Mouse (Mus musculus) liver, embryonic 14.5 days (tissue): Measurements from ENCODE around the gene Oxct1. TPM values are rescaled to one million over a fixed set of nuclear protein-coding genes. Genes with fewer than 3 reads are reported as not detected.

Experiments used
- ATAC-seq: fragments of 200-750 bp; cut with Nextera tagmentation; 2 replicates; pipeline ENCODE4 v1.8.0; 2017; ENCODE audit warnings: moderate number of reproducible peaks, mild to moderate bottlenecking, moderate library complexity; ENCODE audit not compliant: insufficient read depth
- DNase-seq, 3 experiments: peaks; one replicate each; pipeline ENCODE4 v3.0.0-alpha.2; 2012 to 2013; ENCODE audit warnings: low read depth in 3 of 3, low spot score in 3 of 3
- H3K27ac ChIP-seq: fragments of 300-500 bp; sonication (generic); 2 replicates; pipeline ENCODE4 v1.5.1; 2014; ENCODE audit warnings: moderate library complexity, mild to moderate bottlenecking, control low read depth, inconsistent platforms
- H3K27me3 ChIP-seq: fragments of 300-500 bp; sonication (generic); 2 replicates; pipeline ENCODE4 v1.6.1; 2014; ENCODE audit warnings: mild to moderate bottlenecking, low read length, moderate library complexity; ENCODE audit not compliant: control insufficient read depth, insufficient read depth
- H3K36me3 ChIP-seq: fragments of 300-500 bp; sonication (generic); replicated peaks from 2 replicates; pipeline ENCODE4 v1.6.1; 2014; ENCODE audit warnings: low read depth; ENCODE audit not compliant: control insufficient read depth, insufficient read depth
- H3K4me1 ChIP-seq, 2 experiments: fragments of 200-500 bp in 1 of 2; fragments of 300-500 bp in 1 of 2; sonication (generic) in 1 of 2; replicated peaks; 2 replicates each; pipeline ENCODE4 v1.6.1; 2012 to 2014; ENCODE audit warnings: antibody characterized with exemption in 1 of 2, inconsistent platforms in 1 of 2, low read length in 1 of 2; ENCODE audit not compliant: control insufficient read depth in 2 of 2, insufficient read depth in 2 of 2
- H3K4me2 ChIP-seq: fragments of 300-500 bp; sonication (generic); 2 replicates; pipeline ENCODE4 v1.6.1; 2014; ENCODE audit warnings: low read depth, mild to moderate bottlenecking, control low read depth, moderate library complexity
- H3K4me3 ChIP-seq, 2 experiments: fragments of 200-500 bp in 1 of 2; fragments of 300-500 bp in 1 of 2; sonication (generic) in 1 of 2; 2 replicates each; pipeline ENCODE4 v1.5.1; 2012 to 2014; ENCODE audit warnings: low read depth in 2 of 2, low read length in 2 of 2, mild to moderate bottlenecking in 2 of 2, control low read depth in 1 of 2, inconsistent platforms in 1 of 2, moderate library complexity in 1 of 2; ENCODE audit not compliant: insufficient read depth in 1 of 2
- H3K9ac ChIP-seq: fragments of 300-500 bp; sonication (generic); replicated peaks from 2 replicates; pipeline ENCODE4 v1.6.1; 2014; ENCODE audit warnings: mild to moderate bottlenecking, control low read depth, moderate library complexity
- H3K9me3 ChIP-seq: fragments of 300-500 bp; sonication (generic); 2 replicates; pipeline ENCODE4 v1.6.1; 2016; ENCODE audit warnings: low read length, mixed read lengths; ENCODE audit not compliant: control insufficient read depth
- CTCF ChIP-seq: IDR thresholded peaks from 2 replicates; pipeline ENCODE4 v1.5.1; 2016; ENCODE audit warnings: antibody characterized with exemption, low read depth, control low read depth
- EP300 ChIP-seq: IDR thresholded peaks from 2 replicates; pipeline ENCODE4 v1.6.1; 2016; ENCODE audit warnings: antibody characterized with exemption, low read depth
- WGBS: fragments of 180-500 bp; shearing (Covaris S2); extraction: QIAGEN DNeasy Blood & Tissue Kit; methylation state at CpG from one replicate; pipeline ENCODE4 v1.1.7; 2014; ENCODE audit not compliant: insufficient replicate concordance; 5-methylcytosine and 5-hydroxymethylcytosine counted together
- polyA plus RNA-seq, 2 experiments: library from polyadenylated mRNA; depleted of rRNA in 1 of 2; stranded (reverse) in 1 of 2; unstranded in 1 of 2; fragments of >200 nt; fragmentation: Nextera tagmentation in 1 of 2; extraction: Ambion mirVana in 1 of 2; gene quantifications; 2 replicates each; pipeline versions ENCODE4 v1.2.1 to v1.2.3; 2012 to 2014

Gene Oxct1
- polyA plus RNA-seq, 2 experiments: 9.4 to 24.4 TPM

DNA sequence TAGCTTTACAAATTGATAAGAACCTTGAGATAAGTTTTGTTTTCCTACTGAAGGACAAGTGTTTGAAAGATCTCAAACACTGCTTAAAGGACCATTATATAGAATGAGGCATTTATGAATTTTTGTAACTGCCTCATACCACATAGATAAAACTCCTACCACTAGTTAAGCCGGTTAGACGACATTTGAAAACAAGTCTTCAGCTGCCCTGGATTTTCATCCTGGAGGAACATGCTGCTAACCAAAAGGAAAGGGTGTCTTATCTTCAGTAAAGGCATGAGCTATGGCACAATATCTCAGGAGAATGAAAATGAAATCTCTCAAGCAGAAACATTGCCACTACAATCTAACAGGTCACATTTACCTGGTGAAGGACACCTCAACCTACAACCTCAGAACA is 2.4 kb upstream of the Oxct1 start:
- no peak overlapping the region for H3K4me3 ChIP-seq
- DNase-seq: no peak
- no peaks in the 10 kb centered on the region for H3K9me3 ChIP-seq
- no peaks in the 10 kb centered on the region for H3K27me3 ChIP-seq
- peaks cover 0 to 10% of the 10 kb centered on the region in 2 experiments; a peak in 1 of 4 replicates for H3K4me1 ChIP-seq
- no peak overlapping the region for H3K4me2 ChIP-seq
- no peak for ATAC-seq
- no peak overlapping the region for H3K9ac ChIP-seq
- no peak for TF ChIP-seq EP300
- H3K36me3 ChIP-seq: no peaks in the 10 kb centered on the region
- 69% methylated on average over 2 of the region's 2 CpGs for WGBS
- H3K27ac ChIP-seq: no peak overlapping the region

DNA sequence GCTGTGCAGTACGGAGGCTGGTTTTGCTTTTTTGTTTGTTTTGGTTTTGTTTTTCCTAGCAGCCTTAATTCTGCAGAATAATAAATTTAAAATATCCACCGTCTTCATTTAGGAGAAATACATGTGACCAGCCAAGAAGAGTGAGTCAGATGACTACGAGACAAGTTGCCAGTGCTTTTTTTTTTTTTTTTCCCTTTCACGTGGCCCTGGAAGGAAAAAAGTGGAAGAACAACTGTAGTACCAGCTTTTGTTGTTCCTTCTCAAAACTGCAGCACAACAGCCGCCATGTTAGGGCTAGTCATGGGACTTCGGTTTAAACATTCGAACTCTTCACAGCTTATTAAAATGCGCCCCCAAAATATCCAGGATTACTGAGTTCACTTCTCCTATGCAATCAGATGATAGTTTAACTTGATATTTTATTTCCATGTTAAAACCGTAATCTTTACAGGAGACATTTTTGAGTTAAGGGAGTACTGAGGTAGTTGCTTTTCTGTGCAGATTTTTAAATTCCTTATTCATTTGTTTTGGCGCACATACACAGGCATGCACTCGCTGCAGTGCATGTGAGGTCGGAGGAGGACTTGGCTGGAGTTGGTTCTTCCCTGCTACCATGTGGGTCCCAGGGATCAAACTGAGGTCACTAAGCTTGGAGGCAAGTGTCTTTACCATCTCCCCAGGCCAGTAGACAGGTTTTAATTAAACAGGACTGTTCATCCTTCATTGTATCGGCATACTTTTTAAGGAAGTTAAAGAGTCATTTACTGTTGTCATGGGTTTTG is 1.3 kb upstream of the Oxct1 start:
- Histone ChIP-seq H3K4me3 (no peak overlapping the region), H3K27ac (no peak overlapping the region), H3K4me2 (no peak overlapping the region), H3K4me1 (peaks cover 0 to 10% of the 10 kb centered on the region in 2 experiments; a peak in 1 of 4 replicates), H3K9ac (no peak overlapping the region), H3K27me3 (no peaks in the 10 kb centered on the region), H3K36me3 (no peaks in the 10 kb centered on the region), H3K9me3 (no peaks in the 10 kb centered on the region)
- TF ChIP-seq CTCF: no peak
- ATAC-seq: no peak
- WGBS: 70% methylated on average over 13 of the region's 13 CpGs
- DNase-seq: no peak

DNA sequence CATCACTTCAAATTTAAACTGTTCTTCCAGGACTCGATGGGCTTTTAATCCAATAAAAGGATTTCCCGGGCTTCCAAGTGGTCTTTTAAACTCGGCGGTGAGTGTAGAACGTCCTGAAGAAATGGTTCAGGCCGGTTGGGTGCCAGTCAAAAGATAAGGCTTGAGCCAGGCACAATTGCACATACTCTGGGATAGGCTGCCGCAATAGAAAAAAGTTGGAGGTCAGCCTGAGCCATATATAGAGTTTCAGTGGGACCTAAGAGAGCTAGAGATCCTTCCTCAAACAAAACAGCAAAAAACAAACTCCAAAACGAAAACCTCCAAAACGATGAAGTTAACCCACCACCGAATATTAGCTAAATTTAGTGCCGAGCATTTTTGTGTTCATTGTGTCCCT is 677 bp upstream of the Oxct1 start:
- no peaks in the 10 kb centered on the region for H3K36me3 ChIP-seq
- no peak overlapping the region for H3K9ac ChIP-seq
- ATAC-seq (no peak), DNase-seq (no peak)
- no peak overlapping the region for H3K4me3 ChIP-seq
- peaks cover 0 to 10% of the 10 kb centered on the region in 2 experiments; a peak in 1 of 4 replicates for H3K4me1 ChIP-seq
- WGBS: 56% methylated on average over 11 of the region's 11 CpGs
- H3K9me3 ChIP-seq: no peaks in the 10 kb centered on the region
- TF ChIP-seq EP300 (no peak), CTCF (no peak)
- no peak overlapping the region for H3K27ac ChIP-seq
- H3K27me3 ChIP-seq: no peaks in the 10 kb centered on the region
- peak overlapping the region; percentile 89 for H3K4me2 ChIP-seq

DNA sequence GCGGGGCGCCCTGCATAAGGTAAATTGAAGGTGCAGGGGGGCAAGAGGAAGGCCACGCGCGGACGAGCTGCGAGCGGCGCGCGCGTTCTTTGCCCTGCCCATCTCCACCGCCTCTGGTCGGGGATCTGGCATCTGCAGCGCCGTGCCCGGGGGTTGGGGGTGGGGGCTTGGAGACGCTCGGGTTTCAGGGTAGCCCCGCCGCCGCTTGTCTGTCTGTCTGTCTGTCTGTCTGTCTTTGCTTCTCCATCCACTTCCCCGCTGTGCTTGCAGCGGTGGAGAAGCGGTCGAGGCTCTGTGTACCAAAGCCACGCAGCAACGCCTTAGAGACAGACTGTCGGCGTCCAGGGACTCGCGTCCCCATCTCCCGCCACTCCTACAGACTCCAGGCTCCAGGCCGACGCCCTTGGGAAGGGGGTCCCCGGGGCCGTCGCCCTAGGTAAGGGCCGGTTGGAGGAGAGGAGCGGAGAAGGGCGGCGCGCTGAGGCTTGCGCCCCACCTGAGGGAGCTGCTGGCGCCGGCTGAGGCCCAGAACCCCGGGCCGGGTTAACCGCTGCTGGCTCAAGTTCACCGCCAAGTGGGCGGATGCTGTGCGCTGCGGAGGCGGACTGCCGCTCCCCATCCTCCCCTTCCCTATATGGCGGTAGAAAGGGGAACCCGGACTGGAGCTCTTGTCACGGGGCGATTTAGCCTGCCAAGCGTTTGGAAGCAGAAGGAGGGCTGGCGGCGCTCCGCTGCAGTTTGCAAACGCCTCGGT is 825 bp downstream of the Oxct1 start:
- under 1% methylated on average over 62 of the region's 65 CpGs for WGBS
- TF ChIP-seq CTCF (no peak), EP300 (no peak)
- Histone ChIP-seq H3K4me1 (peaks cover 0 to 10% of the 10 kb centered on the region in 2 experiments; a peak in 1 of 4 replicates), H3K27me3 (no peaks in the 10 kb centered on the region), H3K9me3 (no peaks in the 10 kb centered on the region), H3K27ac (no peak overlapping the region), H3K4me3 (peak overlapping the region; percentile 67 to 69), H3K4me2 (peak overlapping the region; percentile 89), H3K36me3 (no peaks in the 10 kb centered on the region), H3K9ac (peak overlapping the region; percentile 58)
- DNase-seq: peak; percentile 25 to 44 (median 31)
- peak; percentile 57 for ATAC-seq

DNA sequence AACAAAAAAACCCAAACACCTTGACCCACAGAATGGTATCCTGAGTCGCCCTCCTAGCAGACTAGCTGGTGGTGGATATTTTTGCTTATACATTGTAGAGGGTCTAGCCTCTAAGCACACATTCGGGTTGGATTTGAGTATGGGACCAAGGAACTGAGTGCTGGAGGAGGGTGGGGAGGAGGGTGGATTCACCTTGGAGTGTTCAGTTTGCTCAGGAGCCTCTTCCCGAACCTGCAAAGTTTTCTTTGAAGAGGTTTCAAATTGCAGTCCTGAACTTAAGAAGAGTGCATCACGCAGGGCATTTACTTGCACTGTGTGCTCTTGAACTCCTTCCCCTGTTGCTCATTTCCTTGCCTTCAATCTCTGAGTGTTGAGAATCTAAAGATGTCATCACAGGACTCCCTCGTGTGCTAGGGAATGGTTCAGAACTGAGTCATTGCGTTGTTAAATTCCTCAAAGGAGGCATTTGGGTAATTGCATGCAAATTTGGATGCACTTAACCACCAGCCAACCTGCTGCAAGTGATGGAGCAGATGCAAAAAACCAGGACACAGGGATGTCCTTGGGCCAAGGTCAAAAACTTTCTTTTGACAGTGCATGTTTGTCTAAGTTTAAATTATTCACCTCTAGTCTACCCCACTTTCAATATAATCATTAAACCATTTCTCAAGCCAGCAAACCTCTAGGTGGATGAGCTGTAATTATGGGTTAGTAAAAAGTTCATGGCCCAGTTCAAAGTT is 1.7 kb downstream of the Oxct1 start:
- Histone ChIP-seq H3K4me2 (peak overlapping the region; percentile 89), H3K27me3 (no peaks in the 10 kb centered on the region), H3K36me3 (no peaks in the 10 kb centered on the region), H3K27ac (no peak overlapping the region), H3K4me3 (peak overlapping the region; percentile 67 to 69), H3K4me1 (peaks cover 0 to 10% of the 10 kb centered on the region in 2 experiments; a peak in 1 of 4 replicates), H3K9me3 (no peaks in the 10 kb centered on the region), H3K9ac (no peak overlapping the region)
- no peak for ATAC-seq
- no peak for TF ChIP-seq CTCF
- no peak for TF ChIP-seq EP300
- WGBS: 17% methylated on average over 6 of the region's 6 CpGs
- no peak for DNase-seq
